Mouse (Mus musculus) G1E (cell line): Measurements from ENCODE around the gene 6030468B19Rik.

Source experiments
- CTCF ChIP-seq: IDR thresholded peaks from 2 replicates; pipeline ENCODE4 v1.5.1; 2012; ENCODE audit warnings: low read depth, low read length, inconsistent platforms, mixed read lengths
- GATA1 ChIP-seq: IDR thresholded peaks from 2 replicates; pipeline ENCODE4 v1.6.1; 2012; ENCODE audit warnings: borderline replicate concordance, low read length, inconsistent platforms, mixed read lengths
- POLR2AphosphoS5 ChIP-seq: IDR thresholded peaks from 2 replicates; pipeline ENCODE4 v1.6.1; 2012; ENCODE audit warnings: low read depth, low read length, inconsistent platforms; ENCODE audit not compliant: insufficient replicate concordance
- TAL1 ChIP-seq: conservative IDR thresholded peaks from 2 replicates; pipeline ENCODE4 v1.6.1; 2012; ENCODE audit warnings: low read depth, low read length, inconsistent platforms, mixed read lengths

- no peak for TF ChIP-seq CTCF
- no peak for TF ChIP-seq GATA1
- TF ChIP-seq TAL1 = no peak
- TF ChIP-seq POLR2AphosphoS5 = no peak
These were observed 43.5 kb downstream of the 6030468B19Rik start for GRCm38 (mm10) chr11:117840910-117841309.
